Mouse (Mus musculus) induced T-regulatory cell, adult 2 months (primary cell): Measurements from ENCODE around the gene Parg.
A peak's percentile ranks its signal among the peaks of the same experiment; 100 is the strongest.
"Not testable (repeated sequence)": the region's sequence is repeated elsewhere in the genome, so short reads cannot be mapped to it uniquely, and the experiment has no call there.

ENCODE experiments used
- DNase-seq: peaks from one replicate; pipeline ENCODE4 v3.0.0-alpha.2; 2012; ENCODE audit warnings: low read depth

The Parg gene

DNA sequence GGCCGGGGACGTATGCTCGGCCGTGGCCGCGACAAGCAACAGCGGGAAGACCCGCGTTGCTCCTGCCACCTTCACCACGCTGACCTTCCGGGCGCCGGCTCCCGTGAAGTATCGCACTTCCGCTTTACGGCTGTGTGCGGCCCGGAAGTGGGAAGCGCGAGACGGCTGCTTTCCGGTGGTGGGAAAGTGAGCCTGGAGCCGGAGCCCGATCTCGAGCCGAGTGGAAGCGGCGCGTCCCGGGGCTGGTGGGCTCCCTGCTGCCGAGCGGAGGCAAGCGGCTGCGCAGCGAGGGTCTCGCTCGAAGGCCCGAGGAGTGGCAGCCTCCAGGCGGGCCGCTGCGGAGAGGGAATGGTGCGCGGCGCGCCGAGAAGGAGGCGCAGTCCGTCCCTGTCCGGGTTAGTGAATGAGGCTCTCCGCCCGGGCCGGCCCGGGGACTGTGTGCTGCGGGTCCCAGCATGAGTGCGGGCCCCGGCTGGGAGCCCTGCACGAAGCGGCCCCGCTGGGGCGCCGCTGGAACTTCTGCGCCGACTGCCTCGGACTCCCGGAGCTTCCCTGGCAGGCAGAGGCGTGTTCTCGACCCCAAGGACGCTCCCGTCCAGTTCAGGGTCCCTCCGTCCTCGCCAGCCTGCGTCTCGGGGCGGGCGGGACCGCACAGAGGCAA, at the start of gene Parg, which contains the start of gene Timm23:
Gene Parg, plus strand, starts transcription at position 159 of the 661 bp plus-strand sequence.
Gene Timm23, minus strand, starts transcription at position 108 of the 661 bp plus-strand sequence.
- peak; percentile 91 for DNase-seq

DNA sequence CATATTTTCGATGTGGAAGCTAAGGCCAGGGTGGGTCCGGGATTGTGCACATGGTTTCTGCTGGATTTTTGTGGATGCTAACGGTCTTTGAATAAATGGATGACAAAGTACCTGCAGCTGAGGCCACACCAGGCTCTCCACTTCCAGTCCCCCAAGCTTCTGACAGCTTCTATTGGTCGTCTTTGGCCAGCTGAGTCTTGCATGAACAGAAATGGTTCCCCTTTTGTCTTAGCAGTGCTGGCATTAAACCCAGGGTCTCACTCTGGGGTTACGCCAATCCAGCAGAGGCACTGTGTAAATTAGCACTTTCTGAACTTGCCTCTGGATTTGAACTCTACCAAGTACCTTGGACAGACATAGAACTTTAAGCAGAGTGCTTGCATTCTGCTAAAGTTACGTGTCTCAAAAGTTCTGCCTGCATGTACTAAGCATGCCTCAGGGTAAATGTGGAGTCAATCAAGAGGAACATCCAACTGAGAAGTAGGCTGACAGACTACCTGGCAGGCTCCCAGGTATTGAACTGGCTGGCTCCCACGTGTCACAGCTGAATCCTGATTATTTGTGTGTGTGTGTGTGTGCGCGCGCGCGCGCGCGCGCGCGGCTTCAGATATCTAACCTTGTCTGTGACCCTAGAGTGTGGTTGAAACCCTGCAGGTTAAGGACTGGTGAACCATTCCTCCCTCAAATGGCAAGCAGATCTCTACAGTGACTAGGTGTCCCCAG, 49.3 kb upstream of the Parg start:
- DNase-seq: no peak

DNA sequence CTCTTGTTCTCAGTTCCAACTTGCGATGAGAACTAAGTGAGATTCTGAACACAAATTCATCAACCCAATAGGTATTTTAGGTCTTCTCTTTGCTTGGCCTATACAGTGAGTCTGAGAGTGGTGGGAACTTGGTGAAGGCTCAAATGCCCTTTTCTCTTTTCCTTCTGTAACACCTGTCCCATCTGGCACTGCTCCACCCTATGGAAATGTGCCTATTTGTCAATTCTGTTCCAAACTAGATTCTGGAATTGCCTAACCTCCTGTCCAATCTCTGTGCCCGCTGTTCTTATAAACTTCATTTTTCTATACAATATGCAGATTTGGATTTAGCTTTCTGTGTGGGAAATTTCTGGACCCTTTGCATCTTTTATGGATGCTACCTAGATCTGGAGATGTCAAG, 48.6 kb upstream of the Parg start:
- DNase-seq: no peak

DNA sequence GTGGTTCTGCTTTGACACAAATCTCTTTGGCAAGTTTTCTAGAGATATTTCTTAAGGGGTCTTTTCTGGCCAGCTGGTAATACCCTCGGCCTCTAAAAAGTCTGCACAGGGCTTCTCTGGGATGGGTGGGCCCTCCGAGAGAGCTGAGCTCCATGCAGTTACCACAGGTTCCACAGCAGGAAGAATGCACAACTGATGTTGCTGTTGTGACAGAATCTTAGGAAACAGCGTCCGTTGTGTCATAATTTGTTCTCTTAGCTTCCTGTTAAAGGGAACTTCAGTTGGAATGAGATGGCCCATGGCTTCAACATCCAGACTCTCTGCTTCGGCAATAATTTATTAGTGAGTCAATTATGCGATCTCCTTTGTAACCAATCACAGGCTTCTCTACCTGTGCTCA, 47.0 kb upstream of the Parg start:
- no peak for DNase-seq

DNA sequence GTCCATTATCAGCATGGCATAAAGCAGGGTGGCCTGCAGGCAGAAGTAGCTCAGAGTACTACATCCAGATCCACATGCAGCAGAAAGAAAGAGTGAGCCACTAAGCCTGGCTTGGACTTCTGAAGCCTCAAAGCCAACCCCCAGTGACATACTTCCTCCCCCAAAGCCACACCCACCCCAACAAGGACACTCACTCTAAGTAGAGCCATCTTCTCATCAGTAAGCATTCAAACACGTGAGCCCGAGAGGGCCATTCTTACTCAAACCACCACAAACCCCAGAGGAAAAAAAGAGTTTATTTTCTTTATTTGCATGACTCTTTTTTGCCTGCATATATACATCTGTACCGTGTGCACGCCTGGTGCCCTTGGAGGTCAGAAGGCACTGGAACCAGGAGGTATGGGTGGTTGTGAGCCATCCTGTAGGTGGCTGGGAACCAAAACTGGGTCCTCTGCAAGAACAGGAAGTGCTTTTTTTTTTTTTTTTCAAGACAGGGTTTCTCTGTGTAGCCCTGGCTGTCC, 42.5 kb upstream of the Parg start:
- no peak for DNase-seq

DNA sequence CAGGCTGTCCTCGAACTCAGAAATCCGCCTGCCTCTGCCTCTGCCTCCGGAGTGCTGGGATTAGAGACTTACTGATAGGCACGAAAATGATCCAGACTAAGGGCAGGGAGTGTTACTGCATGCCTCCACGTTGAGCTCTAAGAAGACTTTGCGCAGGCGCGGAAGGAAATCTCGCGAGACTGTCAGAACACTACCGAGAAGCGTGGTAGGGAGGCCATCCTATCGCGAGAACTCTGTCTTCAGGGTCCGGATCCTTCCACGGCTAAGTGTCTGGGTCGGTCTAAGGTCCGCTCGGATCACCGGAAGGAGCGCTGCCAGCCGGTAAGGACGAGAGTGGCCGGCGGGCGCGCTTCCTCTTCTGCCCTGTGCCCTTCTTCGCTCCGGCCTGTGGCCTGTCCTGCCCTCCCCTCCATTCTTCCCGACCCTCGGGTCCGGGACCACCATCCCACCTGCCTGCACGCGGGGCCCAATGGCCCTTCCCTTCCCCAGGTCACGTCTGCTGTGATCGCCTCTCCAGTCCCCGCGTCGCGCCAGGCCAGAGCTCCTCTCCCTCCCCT, 42.0 kb upstream of the Parg start, which contains the start of gene Ncoa4:
Gene Ncoa4, plus strand, starts transcription at position 176 of the 557 bp plus-strand sequence.
- DNase-seq: peak; percentile 100

DNA sequence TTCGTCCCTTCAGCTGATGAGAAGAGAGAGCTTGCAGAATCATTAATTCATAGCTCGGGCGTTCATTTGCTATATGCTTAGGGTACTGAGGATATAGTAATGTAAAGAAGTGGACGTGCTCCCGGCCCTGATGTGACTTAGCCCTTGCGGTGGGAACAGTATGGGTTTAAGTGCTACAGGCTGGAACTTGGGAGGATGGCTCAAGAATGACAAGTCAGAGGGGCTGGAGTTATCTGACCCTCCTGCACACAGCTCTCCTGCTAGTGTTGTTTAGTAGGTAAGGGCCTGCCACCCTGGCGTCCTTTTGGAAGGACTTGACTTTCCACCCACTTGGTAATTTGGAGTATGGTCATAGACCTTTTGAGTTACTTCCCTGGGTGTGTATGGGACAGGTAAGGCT, 41.2 kb upstream of the Parg start:
- DNase-seq: no peak

DNA sequence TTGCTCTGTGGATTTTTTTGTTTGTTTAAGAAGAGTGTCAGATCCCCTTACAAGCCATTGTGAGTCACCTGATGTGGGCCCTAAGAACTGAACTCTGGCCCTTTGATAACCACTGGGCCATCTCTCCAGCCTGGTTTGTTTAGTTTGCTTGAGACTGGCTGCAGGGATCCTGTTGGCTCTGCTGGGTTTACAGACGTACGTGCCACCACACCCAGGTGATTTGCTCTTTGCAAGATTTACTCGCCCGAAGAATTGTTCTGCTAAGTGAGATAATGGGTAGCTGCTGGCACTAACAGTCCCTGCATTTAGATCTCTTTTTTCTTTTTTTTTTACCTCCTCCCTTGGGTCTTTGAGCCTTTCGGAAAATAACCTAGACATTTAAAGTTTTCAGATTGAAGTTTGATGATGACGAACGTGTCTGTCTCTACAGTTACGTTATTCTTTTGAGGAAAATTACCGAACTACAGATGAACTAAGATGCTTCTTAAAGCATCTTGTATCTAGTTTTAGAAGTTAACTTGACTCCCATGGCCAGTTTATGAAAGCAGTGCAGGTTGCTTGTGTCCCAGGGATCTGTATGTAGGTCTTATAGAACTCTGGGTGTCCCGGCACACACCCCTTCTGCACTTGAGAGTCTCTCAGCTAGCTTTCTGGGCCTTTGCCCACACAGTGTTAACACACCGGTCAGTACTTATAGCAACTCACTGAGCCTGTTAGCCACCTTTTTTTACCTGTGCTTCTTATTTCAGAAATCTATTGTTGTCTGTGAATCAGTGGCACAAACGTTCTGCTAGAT, 40.5 kb upstream of the Parg start:
- DNase-seq: no peak

DNA sequence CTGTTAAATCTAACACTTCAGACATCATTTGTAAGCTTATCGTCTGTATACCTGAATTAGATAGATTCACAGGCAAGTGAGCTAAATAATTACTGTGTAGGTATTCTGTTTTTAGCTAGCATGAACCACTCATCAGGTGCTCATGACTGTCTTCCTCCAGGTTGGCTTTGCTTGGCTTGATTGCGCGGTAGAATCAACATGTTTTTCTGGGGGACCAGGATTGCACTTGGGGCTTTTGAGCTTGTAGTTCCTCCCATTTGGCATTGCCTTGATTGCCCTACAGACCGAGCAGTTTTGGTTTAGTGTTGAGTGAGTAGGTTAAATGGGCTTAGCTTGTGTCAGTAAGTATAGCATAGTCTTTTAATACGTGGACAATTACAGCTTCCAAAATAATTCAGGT, 39.5 kb upstream of the Parg start:
- DNase-seq: no peak

DNA sequence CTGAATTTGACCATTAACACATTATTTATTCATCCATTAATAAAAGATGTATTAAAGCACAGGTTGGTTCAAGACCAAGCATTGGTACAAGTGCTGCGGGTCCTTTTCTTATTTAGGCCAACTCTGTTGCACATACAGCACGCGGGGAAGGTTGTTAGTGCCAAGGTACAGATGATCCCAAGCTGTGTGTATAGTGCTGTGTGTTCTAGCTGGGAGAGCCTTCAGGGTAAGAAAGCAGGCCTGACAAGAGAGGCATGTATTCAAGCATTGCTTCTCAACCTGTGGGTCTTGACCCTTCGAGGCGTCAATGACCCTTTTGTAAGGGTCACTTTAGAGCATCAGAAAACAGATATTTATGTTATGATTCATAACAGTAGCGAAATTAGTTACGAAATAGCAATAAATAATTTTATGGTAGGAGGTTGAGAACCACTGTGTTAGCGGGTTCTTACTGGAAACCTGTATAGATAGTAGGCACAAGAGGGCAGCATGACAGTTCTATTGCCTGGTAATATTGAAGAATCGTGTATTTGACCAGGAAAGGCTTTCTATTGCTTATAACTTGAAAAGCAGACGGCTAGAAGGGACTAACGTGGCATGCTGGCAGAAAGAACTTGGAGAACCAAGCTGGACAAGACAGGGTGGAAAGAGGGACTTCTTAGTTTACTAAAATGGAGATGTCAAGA, 38.4 kb upstream of the Parg start:
- DNase-seq: no peak

DNA sequence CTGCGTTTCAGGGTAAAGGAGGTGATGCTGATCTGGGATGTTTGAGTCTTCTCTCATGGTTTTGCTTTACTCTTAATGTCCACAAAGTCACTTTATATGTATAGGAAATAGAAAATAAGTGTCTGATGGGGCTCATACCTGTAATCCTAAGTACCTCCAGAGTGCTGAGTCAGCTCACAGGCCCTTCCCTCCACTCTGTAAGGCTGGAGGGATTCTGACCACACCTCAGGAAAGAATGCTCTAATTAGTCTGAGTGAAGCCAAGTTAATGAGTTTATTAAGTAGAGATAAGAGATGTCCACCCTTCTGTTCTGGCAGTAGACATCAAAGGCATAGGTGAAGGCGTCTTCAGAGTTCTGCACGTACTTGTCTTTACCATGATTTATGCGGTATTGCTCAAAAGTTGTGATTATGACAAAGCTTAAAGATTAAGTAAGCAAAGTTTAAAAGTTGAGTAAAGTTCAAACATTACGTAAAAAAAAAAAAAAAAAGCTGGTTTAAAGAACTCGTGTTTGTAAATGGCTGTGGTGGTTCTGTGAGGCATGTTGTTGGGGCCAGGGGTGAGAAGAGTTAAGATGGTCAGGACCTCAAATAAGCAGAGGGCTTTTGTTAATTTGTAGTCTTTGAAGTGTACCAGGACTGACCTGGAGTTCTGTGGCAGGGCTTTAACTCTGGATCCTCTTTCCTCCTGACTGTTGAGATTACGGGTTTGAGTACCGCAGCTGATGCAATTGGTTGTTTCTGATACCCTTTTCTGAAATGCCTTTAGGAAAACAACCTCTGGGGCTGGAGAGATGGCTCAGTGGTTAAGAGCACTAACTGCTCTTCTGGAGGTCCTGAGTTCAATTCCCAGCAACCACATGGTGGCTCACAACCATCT, 37.3 kb upstream of the Parg start:
- DNase-seq: peak; percentile 19

DNA sequence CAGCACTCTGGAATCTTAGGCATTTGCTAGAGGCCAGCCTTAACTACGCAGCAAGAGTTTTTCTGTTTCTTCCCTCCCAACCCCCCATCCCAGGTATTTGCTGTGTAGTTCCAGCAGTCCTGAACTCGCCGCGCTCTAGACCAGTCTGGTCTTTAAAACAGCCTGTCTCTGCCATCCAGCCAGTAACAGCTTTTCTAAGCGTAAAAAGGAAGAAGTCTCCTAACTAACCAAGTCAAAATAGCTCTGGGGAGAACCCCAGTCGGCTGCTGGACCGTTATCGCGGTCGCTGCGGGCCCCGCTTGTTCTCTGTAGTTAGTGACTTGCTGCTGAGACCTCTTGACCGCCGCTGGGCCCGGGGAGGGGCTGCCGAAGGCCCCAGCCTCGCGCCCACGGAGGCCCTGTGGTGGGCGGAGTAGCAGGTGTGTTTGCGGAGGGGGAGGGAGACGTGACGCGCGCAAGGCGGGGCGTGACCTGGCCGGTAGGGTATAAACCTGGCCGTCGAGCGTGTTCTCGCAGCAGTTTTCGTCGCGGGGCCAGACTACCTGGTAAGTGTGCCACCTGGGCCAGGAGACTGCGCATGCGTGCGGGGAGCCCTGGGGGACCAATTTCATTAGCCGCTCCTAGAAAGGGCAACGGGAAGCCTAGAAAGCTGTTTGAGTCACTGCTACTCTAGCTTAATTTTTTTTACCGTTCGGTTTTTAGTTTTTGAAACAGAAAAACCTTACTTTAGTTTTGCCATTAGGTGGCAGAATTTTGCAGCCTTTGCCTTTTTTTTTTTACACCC, 36.3 kb upstream of the Parg start:
- DNase-seq: peak; percentile 93

DNA sequence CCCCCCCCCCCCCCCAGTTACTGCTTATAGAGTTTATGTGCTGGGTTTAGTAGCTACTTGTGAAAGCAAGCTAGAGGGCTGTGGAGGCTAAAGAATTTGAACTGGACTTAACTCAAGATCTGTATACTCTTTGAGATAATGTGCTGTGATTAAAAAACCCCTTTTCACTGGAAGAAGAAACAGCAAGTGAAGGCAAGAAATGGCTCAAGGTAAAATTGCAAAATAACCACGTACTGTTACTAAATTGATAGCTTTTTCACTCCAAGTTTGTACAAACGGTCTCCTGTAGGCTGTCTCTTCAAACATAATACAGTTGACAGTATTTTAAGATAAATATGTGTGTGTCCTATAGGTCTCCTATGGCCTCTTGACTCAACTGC, 35.7 kb upstream of the Parg start:
- DNase-seq: no peak

DNA sequence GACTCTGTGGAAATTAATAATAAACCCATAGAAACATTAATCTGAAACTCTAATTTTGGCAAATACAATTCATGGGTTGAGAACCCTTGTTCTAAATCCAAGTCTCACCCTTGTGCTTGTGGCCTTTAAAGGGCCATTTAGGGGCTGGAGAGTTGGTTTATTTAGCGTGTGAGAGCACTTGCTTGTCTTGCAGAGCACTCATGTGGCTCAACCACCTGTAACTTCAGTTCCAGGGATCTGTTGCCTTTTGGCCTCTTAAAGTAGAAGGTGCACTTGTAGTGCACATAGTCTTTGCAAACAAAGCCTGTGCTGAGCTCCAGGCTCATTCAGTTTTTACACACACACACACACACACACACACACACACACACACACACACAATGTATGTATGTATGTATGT, 34.9 kb upstream of the Parg start:
- no peak for DNase-seq

DNA sequence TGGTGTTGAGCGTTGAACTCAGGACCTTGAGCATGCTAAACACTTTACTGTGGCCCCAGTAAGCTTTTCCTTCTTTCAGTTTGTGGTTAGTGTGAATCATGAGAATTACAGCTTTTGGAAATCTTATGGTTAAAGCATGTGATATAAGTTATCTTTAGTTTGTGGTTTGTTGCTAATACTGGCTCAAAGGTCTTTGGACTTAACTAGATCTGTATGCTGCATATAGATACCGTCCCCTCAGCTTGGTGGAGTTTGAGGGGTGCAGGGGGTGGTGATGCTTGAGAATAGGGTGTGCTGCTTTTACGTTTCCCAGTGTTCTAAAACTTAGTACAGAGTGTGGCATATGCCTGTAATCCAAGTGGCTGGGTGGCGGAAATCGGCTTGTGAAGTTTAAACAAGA, 34.4 kb upstream of the Parg start:
- DNase-seq: no peak

DNA sequence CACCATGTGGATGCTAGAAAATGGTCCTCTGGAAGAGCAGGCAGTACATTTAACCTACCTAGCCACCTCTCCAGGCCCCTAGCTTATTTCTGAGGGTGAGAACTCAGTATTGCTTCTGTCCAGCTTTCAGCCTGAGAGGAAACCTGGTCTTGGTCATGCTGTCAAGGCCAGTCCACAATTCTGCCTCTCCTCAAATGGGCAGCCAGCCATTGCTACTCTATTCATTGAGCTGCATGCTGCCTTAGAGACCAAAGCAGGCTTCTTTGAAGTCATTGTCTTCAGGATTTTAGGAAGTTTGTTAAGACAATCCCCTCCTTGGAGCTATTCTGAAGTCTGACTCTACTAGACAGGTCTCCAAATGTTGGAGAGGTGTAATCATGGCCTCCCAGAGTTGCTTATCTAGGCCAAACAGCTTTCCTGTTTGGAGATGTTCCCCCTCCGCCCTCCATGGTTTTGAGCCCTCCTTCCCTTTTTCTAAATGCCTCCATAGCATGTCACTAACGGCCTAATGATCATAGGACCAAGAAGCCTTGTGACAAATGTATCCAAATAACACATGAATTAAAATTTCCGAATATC, 33.0 kb upstream of the Parg start:
- no peak for DNase-seq

DNA sequence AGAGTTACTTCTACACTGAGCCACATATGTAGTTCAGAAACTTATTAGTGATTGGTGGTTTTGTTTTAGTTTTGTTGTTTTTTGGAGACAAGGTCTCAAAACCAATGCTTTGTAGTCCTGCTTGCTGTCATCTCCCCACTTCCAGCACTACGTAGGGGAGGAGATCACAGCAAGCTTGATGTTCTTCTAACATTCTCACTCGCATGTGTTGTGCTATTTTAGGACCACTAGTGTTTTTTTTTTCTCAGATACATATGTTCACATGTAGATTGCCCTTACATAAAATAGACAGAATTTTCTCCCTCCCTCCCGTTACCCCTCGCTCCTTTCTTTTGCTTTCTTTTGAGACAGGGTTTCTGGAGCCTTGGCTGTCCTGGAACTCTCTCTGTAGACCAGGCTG, 31.6 kb upstream of the Parg start:
- DNase-seq: no peak

DNA sequence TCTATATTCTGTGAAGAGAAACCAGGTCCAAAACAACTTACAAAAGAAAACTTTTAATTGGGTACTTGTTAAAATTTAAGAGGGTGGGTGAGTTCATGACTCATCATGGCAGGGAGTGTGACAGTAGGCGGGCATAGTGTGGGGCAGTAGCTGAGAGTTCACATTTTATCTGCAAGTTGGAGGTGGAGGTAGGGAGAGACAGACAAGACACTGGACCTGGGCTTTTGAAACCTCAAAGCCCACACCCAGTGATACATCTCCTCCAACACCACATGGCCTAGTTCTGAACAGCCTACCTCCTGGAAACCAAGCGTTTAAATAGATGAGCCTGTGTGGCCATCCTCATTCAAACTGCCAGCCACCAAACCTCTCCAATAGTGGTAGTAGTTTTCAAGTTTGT, 26.4 kb upstream of the Parg start:
- no peak for DNase-seq

DNA sequence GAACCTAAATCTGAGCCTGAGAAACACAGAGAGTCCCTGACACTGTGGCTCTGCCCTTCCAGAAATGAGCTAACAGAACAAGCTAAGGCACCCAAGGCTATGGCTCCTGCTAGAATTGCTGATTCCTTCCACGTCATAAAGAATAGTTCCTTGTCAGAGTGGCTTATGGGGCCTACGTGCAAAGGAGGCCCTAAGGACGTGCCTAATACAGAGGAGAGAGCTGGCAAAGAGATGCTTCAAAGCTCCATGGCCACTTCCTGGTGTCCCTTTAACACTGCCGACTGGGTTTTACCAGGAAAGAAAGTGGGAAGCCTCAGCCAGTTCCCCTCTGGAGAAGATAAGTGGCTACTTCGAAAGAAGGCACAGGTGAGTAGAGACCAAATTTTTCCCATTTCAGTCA, 25.2 kb upstream of the Parg start:
- DNase-seq: not testable (repeated sequence)
